In the genomic region with DNA sequence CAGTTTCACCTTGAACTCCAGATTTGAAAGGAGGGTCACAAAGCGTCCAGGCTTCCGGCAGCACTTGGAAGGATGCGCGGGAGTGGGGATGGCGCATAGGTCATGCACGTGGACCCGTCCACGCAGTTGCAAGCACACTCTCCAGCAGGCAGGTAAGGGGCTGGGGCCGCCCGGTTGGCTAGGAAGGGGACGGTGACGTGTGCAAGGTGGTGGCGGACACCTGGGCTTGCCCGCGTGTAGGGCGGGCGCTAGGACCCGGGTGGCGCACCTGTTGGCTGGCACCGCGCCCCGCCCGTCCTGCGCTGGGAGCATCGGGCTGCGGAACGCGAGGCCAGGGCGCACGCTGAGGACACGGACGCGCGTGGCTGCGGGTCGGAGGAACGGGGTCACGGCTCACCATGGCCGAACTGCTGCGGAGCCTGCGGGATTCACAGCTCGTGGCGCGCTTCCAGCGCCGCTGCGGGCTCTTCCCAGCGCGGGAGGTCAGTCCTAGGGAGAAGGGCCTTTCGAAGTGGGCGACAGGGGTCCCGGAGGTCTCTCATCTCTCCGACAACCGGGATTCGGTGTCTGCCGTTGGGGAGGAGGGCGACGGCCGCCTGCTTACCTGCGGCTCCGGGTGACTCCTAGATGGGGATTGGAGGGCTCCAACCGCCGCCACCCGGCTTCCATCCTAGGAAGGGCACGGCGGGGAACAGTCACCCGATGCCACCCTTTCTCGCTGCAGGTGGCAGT, we compare ENCODE assay signal across 8 mouse cellular contexts. TPM values are rescaled to one million over a fixed set of nuclear protein-coding genes. Genes with fewer than 3 reads are reported as not detected.
DNase-seq lines count a peak whose midpoint lies in the region; ATAC-seq lines count a peak whose summit lies in the region.

Gene Sgpp2 (plus strand): TSS at position 325 of the 732 bp plus-strand sequence.

- no peaks in the 10 kb centered on the region for H3K9me3 ChIP-seq in heart, embryonic 14.5 days (ENCODE audit: control insufficient read depth, low read length)
- H3K9me3 ChIP-seq in lung, embryonic 15.5 days = no peaks in the 10 kb centered on the region

- no peak for ATAC-seq in heart, embryonic 14.5 days (ENCODE audit: insufficient number of reproducible peaks, insufficient read depth, low FRiP score, low read depth)
- no peak; the same call in 1 of the 2 replicates for ATAC-seq in lung, embryonic 15.5 days (ENCODE audit: borderline replicate concordance, extremely low read depth, low FRiP score, low TSS enrichment)

- H3K4me3 ChIP-seq in heart, embryonic 14.5 days (ENCODE audit: control insufficient read depth in 1 of 2, insufficient read depth in 1 of 2, low read depth in 1 of 2, low read length in 2 of 2) = peak within 1 kb of the TSS; percentile 45 to 59
- peak within 1 kb of the TSS; percentile 48 for H3K4me3 ChIP-seq in lung, embryonic 15.5 days

- H3K36me3 ChIP-seq in heart, embryonic 14.5 days (ENCODE audit: control insufficient read depth, insufficient read depth, low read length) = no peaks in the 10 kb centered on the region
- no peaks in the 10 kb centered on the region for H3K36me3 ChIP-seq in lung, embryonic 15.5 days

- H3K9ac ChIP-seq in heart, embryonic 14.5 days (ENCODE audit: low read length) = peak within 1 kb of the TSS; percentile 53; the same call in 1 of the 2 replicates
- H3K9ac ChIP-seq in lung, embryonic 15.5 days = peak within 1 kb of the TSS; percentile 33

- under 1% methylated on average over 68 of the region's 68 CpGs for WGBS in heart, embryonic 14.5 days
- under 1% methylated on average over 66 of the region's 68 CpGs for WGBS in lung, embryonic 15.5 days

- H3K4me2 ChIP-seq in heart, embryonic 14.5 days (ENCODE audit: low read length) = peak within 1 kb of the TSS; percentile 99
- peak within 1 kb of the TSS; percentile 96 for H3K4me2 ChIP-seq in lung, embryonic 15.5 days

- peak; percentile 3 to 13 for DNase-seq in layer of hippocampus, adult 18-20 months (ENCODE audit: low spot score in 2 of 2)
- no peak for DNase-seq in layer of hippocampus, adult 9-10 months (ENCODE audit: low spot score)
- DNase-seq in cerebellum, postnatal 36 days = peak; percentile 93 to 96
- peak; percentile 76 for DNase-seq in kidney, postnatal 14 days
- DNase-seq in right cerebral cortex, postnatal 14 days = peak; percentile 19
- DNase-seq in spleen, adult 18-20 months = no peak

- H3K27ac ChIP-seq in heart, embryonic 14.5 days (replicated peaks in 1 of 2; ENCODE audit: control insufficient read depth in 1 of 2, insufficient read depth in 1 of 2, low read depth in 2 of 2, low read length in 2 of 2) = no peak within 1 kb of the TSS
- no peak within 1 kb of the TSS for H3K27ac ChIP-seq in lung, embryonic 15.5 days

- H3K27me3 ChIP-seq in heart, embryonic 14.5 days (ENCODE audit: control insufficient read depth, insufficient read depth, low read length) = peaks cover 56% of the 10 kb centered on the region
- H3K27me3 ChIP-seq in lung, embryonic 15.5 days = peaks cover 52% of the 10 kb centered on the region

- H3K4me1 ChIP-seq in heart, embryonic 14.5 days (ENCODE audit: control insufficient read depth in 2 of 2, insufficient read depth in 2 of 2, low read length in 2 of 2) = peaks cover 10 to 15% of the 10 kb centered on the region in 2 experiments; a peak in 3 of 4 replicates
- peaks cover 20% of the 10 kb centered on the region for H3K4me1 ChIP-seq in lung, embryonic 15.5 days

RNA-seq across cellular contexts. Expression of gene Sgpp2, which starts in this region (rescaled TPM):
- 1 to 10 TPM; 5.1 to 5.4 TPM for total RNA-seq in layer of hippocampus, adult 18-20 months (2021)
- polyA plus RNA-seq in heart, embryonic 14.5 days (2014; fragmentation: Nextera tagmentation; extraction: Ambion mirVana) = 0.20 and 0.24 TPM in 2 replicates
- polyA plus RNA-seq in lung, embryonic 15.5 days (2015; fragmentation: Nextera tagmentation; extraction: Ambion mirVana) = 0.65 and 1.1 TPM in 2 replicates

Comparison
In these comparisons a context has a peak if more than half of its experiments do, and no peak if none do; other contexts are left out.
1. DNase-seq: peak in layer of hippocampus, adult 18-20 months (2 of 2), cerebellum, postnatal 36 days (2 of 2), kidney, postnatal 14 days (single experiment) and right cerebral cortex, postnatal 14 days (single experiment); none in layer of hippocampus, adult 9-10 months (single experiment) and spleen, adult 18-20 months (0 of 2).